Mouse (Mus musculus): ENCODE data around the gene Otulin. TPM values are rescaled to one million over a fixed set of nuclear protein-coding genes. Genes with fewer than 3 reads are reported as not detected.

Gene Otulin
- polyA plus RNA-seq, 1 experiment = 36.9 TPM

DNA sequence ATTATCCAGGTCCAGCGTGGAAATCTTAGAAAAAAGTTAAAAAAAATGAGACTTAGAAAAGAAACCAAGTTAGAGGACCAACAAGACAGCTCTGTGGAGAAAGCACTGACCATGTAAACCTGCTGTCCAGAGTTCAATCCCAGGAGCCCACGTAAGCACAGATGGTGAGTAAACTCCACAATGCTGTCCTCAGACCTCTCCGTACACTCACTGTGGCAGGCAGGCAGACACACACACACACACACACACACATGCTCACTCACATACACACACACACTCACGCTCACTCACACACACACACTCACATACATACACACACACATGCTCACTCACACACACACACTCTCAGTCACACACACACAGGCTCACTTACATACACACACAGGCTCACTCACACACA lies 17.2 kb downstream of the Otulin start:
- Histone ChIP-seq H3K4me3 (no peak overlapping the region), H3K27me3 (ENCODE audit: control insufficient read depth, insufficient read depth, insufficient read length) (no peaks in the 10 kb centered on the region), H3ac (ENCODE audit: control insufficient read depth, insufficient read length) (no peak overlapping the region), H3K36me3 (ENCODE audit: control insufficient read depth, insufficient read depth) (peaks cover 59% of the 10 kb centered on the region), H3K79me2 (ENCODE audit: control insufficient read depth, insufficient read depth) (peaks cover 4% of the 10 kb centered on the region), H3K4me2 (ENCODE audit: low read depth) (no peak overlapping the region)
- TF ChIP-seq SRF (IDR thresholded peaks at IDR 0.05; ENCODE audit: control insufficient read depth, insufficient read length, low read depth) (no peak), MYOD1 (IDR thresholded peaks at IDR 0.05; ENCODE audit: control insufficient read depth in 1 of 3, insufficient read length in 2 of 3, low read depth in 2 of 3) (no peak), MYOG (IDR thresholded peaks at IDR 0.05; ENCODE audit: control insufficient read depth in 1 of 3, insufficient read depth in 1 of 3, insufficient read length in 2 of 3, low read depth in 2 of 3) (no peak), TCF3 (IDR thresholded peaks at IDR 0.05; ENCODE audit: insufficient read length, low read depth) (no peak)

DNA sequence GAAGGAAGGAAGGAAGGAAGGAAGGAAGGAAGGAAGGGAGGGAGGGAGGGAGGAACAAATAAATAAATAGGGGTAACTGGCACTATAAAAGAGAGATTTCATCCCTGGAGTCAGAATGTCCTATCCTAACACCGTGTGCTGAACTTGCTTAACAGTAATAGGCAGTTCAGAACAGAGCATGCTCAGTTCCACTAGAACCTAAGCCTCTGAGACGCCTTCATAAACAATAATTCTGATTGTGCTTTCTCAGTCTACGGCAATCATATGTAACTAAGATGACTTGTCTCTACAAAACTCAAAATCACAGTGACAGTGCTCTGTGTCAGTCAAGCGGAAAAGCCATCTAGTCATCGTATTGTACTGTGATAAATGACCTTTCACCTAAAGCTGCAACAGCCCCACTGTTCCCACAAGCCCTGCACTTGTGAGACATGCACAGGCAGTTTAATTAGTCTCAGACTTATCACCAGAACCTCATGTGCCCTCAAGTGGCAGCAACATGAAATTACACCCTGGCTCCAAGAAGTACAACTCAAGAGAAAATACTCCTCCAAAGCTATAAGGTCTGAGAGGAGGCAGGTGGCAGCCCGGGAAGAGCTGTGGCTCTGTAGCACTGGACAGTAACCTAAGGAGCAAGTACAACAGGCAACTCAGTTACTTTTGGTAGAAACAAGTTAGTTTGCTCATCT lies 17.8 kb downstream of the Otulin start:
- peaks cover 59% of the 10 kb centered on the region for H3K36me3 ChIP-seq (ENCODE audit: control insufficient read depth, insufficient read depth)
- TF ChIP-seq POLR2A (IDR thresholded peaks at IDR 0.05; ENCODE audit: insufficient read length, low read depth) (no peak), MYOD1 (IDR thresholded peaks at IDR 0.05; ENCODE audit: control insufficient read depth in 1 of 3, insufficient read length in 2 of 3, low read depth in 2 of 3) (no peak), SRF (IDR thresholded peaks at IDR 0.05; ENCODE audit: control insufficient read depth, insufficient read length, low read depth) (no peak), CEBPB (IDR thresholded peaks at IDR 0.05; ENCODE audit: insufficient read depth, poor library complexity, severe bottlenecking) (no peak), TCF12 (IDR thresholded peaks at IDR 0.05; ENCODE audit: insufficient read depth, poor library complexity, severe bottlenecking) (no peak), MYOG (IDR thresholded peaks at IDR 0.05; ENCODE audit: control insufficient read depth in 1 of 3, insufficient read depth in 1 of 3, insufficient read length in 2 of 3, low read depth in 2 of 3) (no peak), REST (IDR thresholded peaks at IDR 0.05; ENCODE audit: insufficient read depth, insufficient read length) (no peak), TCF3 (IDR thresholded peaks at IDR 0.05; ENCODE audit: insufficient read length, low read depth) (no peak), POLR2AphosphoS2 (IDR thresholded peaks at IDR 0.05; ENCODE audit: insufficient read length, low read depth) (no peak), MAX (IDR thresholded peaks at IDR 0.05; ENCODE audit: low read depth) (no peak)
- H3ac ChIP-seq (ENCODE audit: control insufficient read depth, insufficient read length) = no peak overlapping the region
- no peaks in the 10 kb centered on the region for H3K79me2 ChIP-seq (ENCODE audit: control insufficient read depth, insufficient read depth)
- no peaks in the 10 kb centered on the region for H3K27me3 ChIP-seq (ENCODE audit: control insufficient read depth, insufficient read depth, insufficient read length)
- no peak overlapping the region for H3K4me2 ChIP-seq (ENCODE audit: low read depth)
- H3K4me3 ChIP-seq = no peak overlapping the region

DNA sequence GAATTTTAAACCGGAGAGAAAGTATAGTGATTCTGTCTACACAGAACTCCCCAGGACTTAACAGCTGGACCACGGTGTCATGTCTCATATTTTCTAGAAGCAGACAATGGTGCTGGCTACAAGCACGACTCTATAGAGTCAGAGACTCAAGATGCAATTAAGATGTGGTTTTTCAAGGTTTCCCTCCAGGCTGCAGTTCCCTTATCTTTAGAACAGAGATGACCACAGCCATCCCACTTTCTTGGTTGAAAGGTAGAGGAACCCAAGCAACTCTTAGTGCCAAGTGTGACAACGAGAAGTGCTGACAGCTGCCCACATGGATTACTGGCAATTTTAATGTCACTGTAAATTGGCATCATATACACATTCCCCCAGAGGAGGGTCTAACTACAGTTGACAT lies 20.9 kb downstream of the Otulin start:
- peaks cover 2% of the 10 kb centered on the region for H3K79me2 ChIP-seq (ENCODE audit: control insufficient read depth, insufficient read depth)
- H3K4me3 ChIP-seq = no peak overlapping the region
- no peak overlapping the region for H3ac ChIP-seq (ENCODE audit: control insufficient read depth, insufficient read length)
- H3K36me3 ChIP-seq (ENCODE audit: control insufficient read depth, insufficient read depth) = peaks cover 55% of the 10 kb centered on the region
- H3K4me2 ChIP-seq (ENCODE audit: low read depth) = no peak overlapping the region
- no peak for TF ChIP-seq REST (IDR thresholded peaks at IDR 0.05; ENCODE audit: insufficient read depth, insufficient read length)
- TF ChIP-seq MYOD1 (IDR thresholded peaks at IDR 0.05; ENCODE audit: control insufficient read depth in 1 of 3, insufficient read length in 2 of 3, low read depth in 2 of 3) = peak in 1 of 3 experiments; percentile 17
- H3K27me3 ChIP-seq (ENCODE audit: control insufficient read depth, insufficient read depth, insufficient read length) = no peaks in the 10 kb centered on the region

DNA sequence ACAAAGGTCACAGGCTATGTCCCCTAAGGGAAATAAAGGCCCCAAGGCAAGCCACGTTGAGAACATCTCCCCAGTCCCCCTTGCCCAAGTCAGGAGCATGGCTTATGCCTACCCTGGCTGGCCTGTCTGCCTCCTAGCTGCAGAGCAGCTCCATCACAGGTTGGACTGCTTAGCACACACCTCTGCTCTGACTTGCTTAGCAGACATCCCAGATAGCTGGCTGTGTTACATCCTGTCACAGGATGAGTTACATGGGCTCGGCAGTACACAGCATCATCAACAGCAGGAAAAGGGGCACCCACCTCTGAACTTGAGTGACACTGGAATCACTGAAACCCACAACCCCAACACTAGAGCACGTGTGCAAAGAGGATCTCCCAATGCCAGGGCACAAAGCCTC lies 25.2 kb downstream of the Otulin start:
- no peak overlapping the region for H3ac ChIP-seq (ENCODE audit: control insufficient read depth, insufficient read length)
- no peaks in the 10 kb centered on the region for H3K27me3 ChIP-seq (ENCODE audit: control insufficient read depth, insufficient read depth, insufficient read length)
- H3K4me3 ChIP-seq = no peak overlapping the region
- H3K79me2 ChIP-seq (ENCODE audit: control insufficient read depth, insufficient read depth) = peaks cover 11% of the 10 kb centered on the region
- H3K36me3 ChIP-seq (ENCODE audit: control insufficient read depth, insufficient read depth) = peaks cover 43% of the 10 kb centered on the region
- H3K4me2 ChIP-seq (ENCODE audit: low read depth) = no peak overlapping the region
- TF ChIP-seq POLR2AphosphoS2 (IDR thresholded peaks at IDR 0.05; ENCODE audit: insufficient read length, low read depth) (peak; percentile 55), TCF3 (IDR thresholded peaks at IDR 0.05; ENCODE audit: insufficient read length, low read depth) (no peak)

DNA sequence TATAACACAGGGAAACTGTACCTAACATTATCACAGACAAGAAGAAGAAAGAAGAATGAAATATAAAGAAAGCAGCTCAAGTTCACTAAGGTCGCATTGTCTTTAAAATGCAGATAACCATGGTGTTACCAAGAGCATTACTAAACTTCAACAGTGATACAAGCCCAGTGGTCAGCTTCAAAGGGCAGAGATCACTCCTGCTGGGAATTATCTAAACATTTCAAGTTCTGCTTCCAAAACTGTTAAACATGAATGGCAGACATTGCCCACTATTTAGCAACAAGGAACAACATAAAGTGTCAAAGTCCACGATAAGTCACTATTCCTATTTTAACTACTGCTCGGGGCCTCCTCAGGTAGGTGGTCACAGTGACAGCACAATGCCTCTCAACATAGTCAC lies 25.9 kb downstream of the Otulin start:
- TF ChIP-seq USF1 (IDR thresholded peaks at IDR 0.05; ENCODE audit: low read depth) (no peak), CEBPB (IDR thresholded peaks at IDR 0.05; ENCODE audit: insufficient read depth, poor library complexity, severe bottlenecking) (no peak), TCF12 (IDR thresholded peaks at IDR 0.05; ENCODE audit: insufficient read depth, poor library complexity, severe bottlenecking) (no peak)
- Histone ChIP-seq H3K4me2 (ENCODE audit: low read depth) (no peak overlapping the region), H3ac (ENCODE audit: control insufficient read depth, insufficient read length) (no peak overlapping the region), H3K27me3 (ENCODE audit: control insufficient read depth, insufficient read depth, insufficient read length) (no peaks in the 10 kb centered on the region), H3K4me3 (no peak overlapping the region), H3K36me3 (ENCODE audit: control insufficient read depth, insufficient read depth) (peaks cover 49% of the 10 kb centered on the region), H3K79me2 (ENCODE audit: control insufficient read depth, insufficient read depth) (peaks cover 11% of the 10 kb centered on the region)

DNA sequence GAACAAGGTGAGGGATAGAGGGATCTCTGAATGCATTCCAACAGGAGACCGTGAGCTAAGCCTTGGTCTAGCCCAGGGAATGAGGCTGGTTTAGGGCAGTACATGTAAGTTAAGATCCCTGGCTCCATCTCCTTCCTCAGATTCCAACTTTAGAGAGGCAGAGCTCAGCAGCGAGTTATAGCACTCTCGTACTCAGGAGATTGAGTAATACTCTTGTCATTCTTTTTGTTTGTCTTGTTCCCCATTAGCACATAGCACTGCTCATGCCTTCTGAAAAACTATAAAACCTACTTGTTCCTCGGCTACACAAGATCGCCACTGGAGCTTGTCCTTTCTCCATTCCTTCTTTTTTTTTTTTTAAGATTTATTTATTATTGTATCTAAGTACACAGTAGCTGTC lies 30.0 kb downstream of the Otulin start:
- Histone ChIP-seq H3K36me3 (ENCODE audit: control insufficient read depth, insufficient read depth) (peaks cover 22% of the 10 kb centered on the region), H3K4me3 (no peak overlapping the region), H3K27me3 (ENCODE audit: control insufficient read depth, insufficient read depth, insufficient read length) (no peaks in the 10 kb centered on the region), H3K4me2 (ENCODE audit: low read depth) (no peak overlapping the region), H3ac (ENCODE audit: control insufficient read depth, insufficient read length) (no peak overlapping the region), H3K79me2 (ENCODE audit: control insufficient read depth, insufficient read depth) (peaks cover 11% of the 10 kb centered on the region)
- TF ChIP-seq MAX (IDR thresholded peaks at IDR 0.05; ENCODE audit: low read depth) (no peak), POLR2AphosphoS2 (IDR thresholded peaks at IDR 0.05; ENCODE audit: insufficient read length, low read depth) (peak; percentile 7)

All from myocyte (in vitro differentiated cells).